Mouse (Mus musculus) E14TG2a.4 (cell line): ENCODE data around the gene Igdcc4.

Source experiments
- CTCF ChIP-seq: conservative IDR thresholded peaks from 2 replicates; pipeline ENCODE4 v1.5.1; 2014; ENCODE audit warnings: low read length
- NANOG ChIP-seq: IDR thresholded peaks from 2 replicates; pipeline ENCODE4 v1.6.1; 2014; ENCODE audit warnings: borderline replicate concordance, low read length, mixed read lengths
- POU5F1 ChIP-seq: IDR thresholded peaks from 2 replicates; pipeline ENCODE4 v1.6.1; 2014; ENCODE audit warnings: low read length, borderline replicate concordance

DNA sequence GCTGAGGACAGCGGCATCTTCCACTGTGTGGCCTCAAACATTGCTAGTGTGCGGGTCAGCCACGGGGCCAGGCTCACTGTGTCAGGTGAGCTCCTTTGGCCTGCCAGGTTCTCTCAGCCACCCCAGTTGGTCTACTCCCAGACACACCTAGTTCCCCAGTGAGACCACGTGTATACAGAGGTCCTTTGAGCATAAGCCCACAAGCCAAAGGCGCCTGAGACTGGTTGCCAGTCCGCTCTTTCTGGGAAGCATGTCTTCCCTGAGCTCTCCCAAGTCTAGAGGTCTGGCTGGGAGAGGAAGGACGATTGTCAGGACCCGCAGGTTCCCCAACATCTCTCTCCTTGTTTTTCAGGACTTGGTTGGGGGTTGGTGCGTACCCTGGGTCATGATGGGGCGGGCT is 76.6 kb downstream of the Igdcc4 start:
- TF ChIP-seq CTCF (no peak), POU5F1 (no peak), NANOG (no peak)
